Mouse (Mus musculus): Measurements from ENCODE around the gene Calhm4. TPM values are rescaled to one million over a fixed set of nuclear protein-coding genes. Genes with fewer than 3 reads are reported as not detected.

The Calhm4 gene
- total RNA-seq (2023; ENCODE audit: inconsistent age), result not detected in 4 replicates

DNA sequence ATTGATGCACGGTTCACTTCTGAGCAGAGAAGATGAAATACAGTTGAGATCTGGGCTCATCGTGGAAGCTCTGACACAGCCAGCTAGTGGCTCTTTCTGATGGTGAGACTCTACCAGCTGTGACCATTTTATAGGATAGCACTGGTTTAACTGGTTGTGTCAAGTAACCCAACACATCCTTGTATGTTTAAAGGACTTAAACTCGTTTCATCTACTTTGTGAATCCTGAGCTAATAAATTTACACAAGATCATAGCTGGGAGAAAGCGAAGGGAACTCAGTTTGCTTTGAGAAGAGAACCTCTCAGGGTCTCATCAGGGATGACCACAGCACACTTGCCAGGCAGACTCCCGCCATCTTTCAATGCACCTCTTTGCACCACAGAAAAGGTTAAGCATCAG, at the start of gene Calhm4:
Gene Calhm4 (minus strand): TSS at position 101 of the 400 bp plus-strand sequence.

DNA sequence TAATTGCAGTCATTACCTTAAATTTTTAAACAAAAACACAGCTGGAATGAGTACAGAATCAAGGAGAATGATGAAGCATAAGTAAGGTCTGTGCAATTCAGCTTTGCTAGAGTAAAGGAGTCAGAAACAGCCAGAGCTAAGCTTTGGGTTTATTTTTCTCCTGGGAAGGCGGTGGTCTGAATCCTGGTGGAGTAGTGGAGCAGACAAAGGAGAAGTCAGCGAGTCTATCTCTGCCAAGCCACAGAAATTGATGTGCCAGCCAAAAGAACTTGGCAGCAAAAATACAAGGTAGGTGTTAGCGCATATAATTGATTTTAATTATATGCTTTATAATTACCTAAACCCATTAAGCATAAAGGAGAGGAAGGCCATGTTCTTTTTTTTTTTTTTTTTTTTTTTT, 6.7 kb downstream of the Calhm4 start, which contains the start of gene Trappc3l:
Gene Trappc3l (plus strand): TSS at position 197 of the 400 bp plus-strand sequence.

DNA sequence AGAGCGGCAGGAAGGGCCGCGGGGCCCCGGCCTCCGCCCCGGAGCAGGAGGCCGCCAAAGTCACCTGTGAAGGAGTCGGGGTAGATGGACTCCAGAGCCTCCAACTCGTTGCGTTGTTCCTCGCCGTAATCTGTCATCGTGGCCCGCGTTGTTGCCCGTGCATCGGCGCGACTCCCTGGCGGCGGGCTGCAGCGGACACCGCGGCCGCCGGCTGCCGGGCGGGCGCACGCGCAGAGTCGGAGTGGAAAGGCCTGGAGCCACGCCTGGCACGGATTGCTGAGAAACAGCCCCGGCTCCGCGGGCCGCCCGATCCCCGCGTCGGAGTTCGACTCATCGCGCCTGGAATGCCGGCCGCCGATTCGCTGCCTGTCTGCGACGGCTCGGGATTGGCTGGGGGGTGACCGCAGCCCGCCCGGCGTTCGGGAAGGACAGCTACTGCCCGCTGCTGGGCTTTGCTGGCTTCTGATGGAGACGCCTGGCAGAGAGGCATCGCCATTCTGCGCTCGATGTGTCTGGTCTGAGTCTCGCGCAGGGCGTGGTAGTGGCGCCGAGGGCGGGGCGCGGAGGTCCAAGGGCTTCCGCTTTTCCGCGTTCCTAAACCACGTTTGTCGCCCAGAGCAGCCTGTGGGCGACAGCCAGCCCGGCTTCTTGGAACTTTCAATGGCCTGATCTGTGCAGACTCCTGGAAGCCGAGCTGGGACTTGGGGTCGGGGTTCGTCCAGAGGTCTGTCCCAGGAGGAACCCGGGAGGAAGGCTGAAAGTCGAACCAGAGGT, 24.6 kb downstream of the Calhm4 start, which contains the start of gene Rwdd1:
Gene Rwdd1 (minus strand): TSS at position 323 of the 774 bp plus-strand sequence.

Other genes with a start within 250 kb of the Calhm4 start
- gene Sult3a1, start 186.6 kb downstream of the Calhm4 start, total RNA-seq (2023; ENCODE audit: inconsistent age), result not detected in 4 replicates
- gene Rsph4a, start 139.2 kb downstream of the Calhm4 start, total RNA-seq (2023; ENCODE audit: inconsistent age), result not detected in 4 replicates
- gene Zup1, start 93.0 kb downstream of the Calhm4 start, total RNA-seq (2023; ENCODE audit: inconsistent age), result 101 to 123 TPM (median 121 TPM) in 4 replicates
- gene Rwdd1, start 24.7 kb downstream of the Calhm4 start, total RNA-seq (2023; ENCODE audit: inconsistent age), result 37.0 to 53.7 TPM (median 44.2 TPM) in 4 replicates
- gene Trappc3l, start 6.7 kb downstream of the Calhm4 start, total RNA-seq (2023; ENCODE audit: inconsistent age), result not detected in 4 replicates
- not detected in 4 replicates for gene Calhm5, start 52.2 kb upstream of the Calhm4 start, total RNA-seq (2023; ENCODE audit: inconsistent age)
- 10.9 to 17.9 TPM (median 14.1 TPM) in 4 replicates for gene Calhm6, start 83.7 kb upstream of the Calhm4 start, total RNA-seq (2023; ENCODE audit: inconsistent age)
- gene Dse, start 163.4 kb upstream of the Calhm4 start, total RNA-seq (2023; ENCODE audit: inconsistent age), result 2.4 to 5.8 TPM (median 3.8 TPM) in 4 replicates
- gene Tspyl1, start 237.9 kb upstream of the Calhm4 start, total RNA-seq (2023; ENCODE audit: inconsistent age), result 89.3 to 95.8 TPM (median 90.2 TPM) in 4 replicates

Data from B cell, adult (primary cell).